Mouse (Mus musculus) effector memory CD4-positive, alpha-beta T cell, adult 5 months (primary cell): ENCODE results near the gene Zfp593. TPM values are rescaled to one million over a fixed set of nuclear protein-coding genes. Genes with fewer than 3 reads are reported as not detected.

ENCODE experiments used
- polyA plus RNA-seq: library from polyadenylated mRNA; unstranded; fragments of 100-300 nt; shearing (Covaris generic); gene quantifications from one replicate; pipeline ENCODE4 v1.2.1, GENCODE M21; 2017

The Zfp593 gene
- 25.7 TPM for polyA plus RNA-seq

DNA sequence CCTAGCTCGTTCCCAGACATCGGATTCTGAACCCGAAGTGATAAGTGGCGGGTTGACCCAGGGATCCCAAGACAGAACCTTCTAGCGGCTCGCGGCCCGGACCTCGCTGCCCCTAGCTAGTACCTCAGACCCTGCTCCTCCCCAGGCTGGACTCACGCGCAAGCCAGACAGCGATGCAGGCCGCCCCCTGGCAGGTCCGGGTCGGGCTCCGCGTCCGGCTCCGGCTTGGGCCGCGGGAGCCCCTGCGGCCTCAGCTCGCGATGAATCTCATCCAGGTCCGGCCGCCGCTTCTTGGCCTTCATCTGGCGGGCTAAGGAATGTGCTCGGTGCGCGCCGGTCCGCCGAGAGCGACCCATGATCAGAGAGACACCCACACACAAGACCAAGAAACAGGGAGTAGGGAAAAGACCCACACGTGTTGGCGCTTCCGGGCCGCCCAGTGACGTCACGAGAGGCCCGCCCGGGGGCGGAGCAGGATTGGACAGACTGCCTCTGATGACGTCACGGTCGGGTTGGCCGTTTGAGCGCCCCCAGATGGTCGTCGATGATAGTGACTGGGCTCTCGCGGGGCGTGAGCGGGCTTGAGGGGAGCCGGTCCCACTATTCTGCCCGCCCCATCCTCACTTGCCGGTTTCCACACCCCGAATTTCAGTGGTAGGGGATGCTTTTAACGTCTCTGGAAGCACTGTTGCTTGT, at the start of gene Zfp593:
Gene Zfp593 (minus strand): TSS at position 445 of the 696 bp plus-strand sequence.

DNA sequence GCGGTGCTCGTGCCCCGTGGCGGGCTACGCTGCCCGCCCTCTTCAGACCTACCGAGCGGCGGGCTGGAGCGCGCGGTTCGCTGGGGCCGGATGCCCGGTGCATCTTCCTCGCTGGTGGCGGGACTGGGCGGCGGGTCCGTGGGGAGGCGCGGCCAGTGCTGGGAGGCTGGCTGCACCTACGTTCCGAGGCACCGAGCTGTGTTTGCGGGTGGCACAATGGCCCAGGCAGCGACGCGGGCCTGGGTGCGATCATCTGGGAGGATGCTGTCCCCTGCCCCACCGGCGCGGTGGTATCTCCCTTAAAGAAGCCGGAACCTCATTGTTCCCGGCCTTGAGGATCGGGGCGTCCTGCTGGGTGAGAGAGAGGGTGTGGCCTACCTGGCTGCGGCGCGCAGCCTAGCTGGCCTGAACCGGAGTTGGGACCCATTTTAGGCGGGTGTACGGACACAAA, 42.2 kb upstream of the Zfp593 start, which contains the start of gene Pdik1l:
Gene Pdik1l (minus strand): TSS at position 321 of the 451 bp plus-strand sequence.

DNA sequence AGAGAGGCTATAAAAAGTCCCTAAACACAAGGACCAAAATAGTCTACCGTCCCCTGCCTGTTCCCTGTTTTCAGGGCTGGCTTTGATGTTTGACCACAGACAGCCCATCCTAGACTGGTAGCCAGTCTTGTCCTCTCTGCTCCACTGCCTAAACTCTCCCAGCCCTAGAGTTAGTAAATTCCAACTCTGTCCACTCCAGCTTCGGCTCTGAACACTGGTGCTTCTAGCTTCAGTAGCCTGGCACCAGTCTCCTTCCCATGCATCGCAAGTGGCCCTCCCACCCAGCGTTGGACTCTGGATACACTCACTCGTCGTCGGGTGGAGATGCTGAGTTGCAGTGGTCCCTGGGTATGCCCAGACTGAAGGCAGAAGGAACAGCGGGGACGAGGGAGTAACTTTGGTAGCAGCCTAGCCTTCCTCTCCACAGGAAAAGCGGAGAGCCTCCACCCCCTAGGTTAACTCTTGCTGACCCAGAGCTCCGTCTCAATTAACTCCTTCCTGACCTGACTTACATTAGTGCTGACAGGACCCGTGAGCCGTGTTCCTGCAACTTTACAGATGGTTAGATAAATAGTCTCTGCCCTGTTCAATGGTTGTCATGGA, 8.4 kb upstream of the Zfp593 start, which contains the start of gene Grrp1:
Gene Grrp1 (minus strand): TSS at position 385 of the 603 bp plus-strand sequence.

DNA sequence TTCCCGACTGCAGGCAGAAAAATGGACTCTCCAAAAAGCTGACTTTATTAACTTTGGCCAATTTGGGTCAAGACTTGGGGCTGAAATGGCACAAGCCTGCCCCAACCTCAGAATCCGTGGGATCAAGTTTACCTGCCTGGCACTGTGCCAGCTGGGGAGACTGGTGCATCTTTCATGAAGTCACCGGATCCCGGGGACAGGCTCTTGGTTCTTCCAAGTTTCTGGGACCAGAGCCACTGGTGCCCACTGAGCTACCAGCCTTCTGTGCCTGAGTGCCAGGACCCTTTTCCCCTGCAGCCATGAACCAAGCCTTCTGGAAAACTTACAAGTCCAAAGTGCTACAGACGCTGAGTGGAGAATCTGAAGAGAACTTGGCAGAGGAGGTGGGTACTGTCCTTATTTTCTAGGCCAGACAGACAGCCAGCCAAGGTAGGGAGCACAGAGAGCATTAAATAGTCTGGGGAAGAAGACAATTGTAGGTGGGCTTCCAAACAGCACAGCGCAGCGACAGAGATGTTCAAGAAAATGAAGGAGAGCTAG, 1.4 kb upstream of the Zfp593 start, which contains the start of gene Gm30191:
Gene Gm30191 (plus strand): TSS at position 217 of the 540 bp plus-strand sequence.

DNA sequence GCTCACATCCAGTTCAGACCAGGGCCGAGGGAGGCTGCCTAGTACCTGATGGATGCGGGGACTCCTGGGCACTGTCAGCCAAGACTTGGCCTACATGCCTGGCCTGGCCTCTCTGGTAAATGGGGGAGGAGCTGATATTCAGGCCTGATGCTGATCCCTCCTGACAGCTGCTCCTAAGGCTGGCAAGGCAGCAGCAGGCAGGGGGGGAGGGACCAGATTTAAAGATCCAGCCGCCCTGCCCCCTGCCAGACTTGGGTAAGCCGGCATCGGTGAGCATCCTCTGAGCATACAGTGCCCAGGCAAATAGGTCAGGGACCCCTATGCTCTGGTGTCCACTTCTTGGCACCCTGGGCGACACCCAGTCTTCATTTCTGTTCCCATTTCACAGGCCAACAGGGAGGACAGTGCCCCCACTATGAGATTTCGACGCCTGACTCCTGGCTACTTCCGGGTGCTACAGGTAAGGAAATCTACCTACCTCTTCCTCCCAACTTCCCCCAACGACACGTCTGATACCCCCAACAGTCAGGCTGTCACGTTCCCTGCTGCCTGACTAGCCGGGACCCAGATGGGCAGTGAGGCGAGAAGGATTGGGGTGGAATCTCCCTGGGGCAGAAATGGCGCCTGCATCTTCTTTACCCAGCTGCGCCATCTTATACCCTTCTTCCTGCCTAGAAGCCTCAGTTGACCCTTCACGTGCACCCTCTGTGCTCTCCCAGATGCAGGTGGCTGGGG, 1.7 kb downstream of the Zfp593 start, which contains the start of gene E130218I03Rik:
Gene E130218I03Rik (plus strand): TSS at position 147 of the 735 bp plus-strand sequence.

DNA sequence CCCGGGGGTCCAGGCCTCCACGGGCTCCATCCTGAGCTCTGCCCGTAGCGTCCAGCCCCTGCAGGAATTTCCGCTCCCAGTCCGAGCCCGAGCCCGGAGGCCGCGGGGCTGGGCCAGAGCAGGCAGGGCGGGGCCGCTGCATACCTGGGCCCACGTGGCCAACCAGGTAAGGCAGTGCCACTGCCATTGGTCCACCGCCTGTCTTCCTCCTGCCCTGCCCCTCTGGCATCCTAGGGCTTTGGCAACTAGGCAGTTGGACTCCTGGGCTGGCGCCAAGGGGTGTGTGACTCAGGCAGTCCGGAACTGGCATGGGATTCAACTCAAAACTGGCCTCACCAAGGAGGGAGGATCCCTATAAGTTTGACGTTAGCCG, 7.1 kb downstream of the Zfp593 start, which contains the start of gene Cnksr1:
Gene Cnksr1 (minus strand): TSS at position 121 of the 373 bp plus-strand sequence.

DNA sequence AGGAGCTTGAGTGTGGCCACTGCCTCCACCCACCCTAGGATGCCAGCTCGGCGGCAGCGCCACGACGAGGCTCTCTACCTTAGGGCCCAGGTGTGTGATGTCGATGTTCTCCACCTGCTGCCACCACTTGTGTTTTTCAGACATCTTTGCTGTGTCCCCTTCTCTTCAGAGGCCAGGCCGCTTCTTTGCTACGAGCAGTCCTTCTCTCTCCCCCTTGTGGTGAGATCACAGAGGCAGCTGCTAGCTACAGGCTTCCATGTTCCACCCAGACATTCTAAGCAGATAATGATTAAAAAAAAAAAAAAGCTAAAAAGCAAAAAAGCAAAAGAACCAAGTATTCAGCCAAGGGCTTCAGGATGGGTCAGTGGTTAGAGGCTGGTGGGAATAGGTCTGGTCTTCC, 18.2 kb downstream of the Zfp593 start, which contains the start of gene Catsper4:
Gene Catsper4 (minus strand): TSS at position 190 of the 400 bp plus-strand sequence.

DNA sequence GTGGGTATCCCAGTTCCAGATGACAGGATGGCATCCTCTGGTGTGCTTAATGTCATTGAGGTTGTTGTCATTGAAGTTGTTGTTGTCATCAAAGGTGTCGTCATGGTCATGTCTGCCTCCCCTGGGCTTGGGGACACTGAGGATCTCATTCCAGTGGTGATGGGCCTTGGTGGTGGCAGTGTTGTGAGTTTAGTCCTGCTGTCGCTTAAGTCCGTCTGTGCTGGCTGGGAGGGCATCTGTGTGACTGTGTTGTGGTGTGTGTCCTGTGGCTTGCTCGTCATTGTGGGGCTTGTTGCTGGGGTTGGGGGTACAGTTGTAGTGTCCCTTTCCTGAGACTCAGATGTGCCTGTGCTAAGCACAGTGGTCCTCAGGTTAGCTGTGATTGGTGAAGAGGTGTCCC, 42.5 kb downstream of the Zfp593 start, which contains the start of gene Gm7534:
Gene Gm7534 (minus strand): TSS at position 101 of the 400 bp plus-strand sequence.

Other genes starting within 250 kb of the Zfp593 start
- gene Dhdds, start 244.7 kb downstream of the Zfp593 start, polyA plus RNA-seq, result 21.5 TPM
- gene Lin28a, start 226.8 kb downstream of the Zfp593 start, polyA plus RNA-seq, result not detected
- 3.8 TPM for gene Zfp683, start 191.8 kb downstream of the Zfp593 start, polyA plus RNA-seq
- 15.6 TPM for gene Crybg2, start 184.8 kb downstream of the Zfp593 start, polyA plus RNA-seq
- gene Cd52, start 150.5 kb downstream of the Zfp593 start, polyA plus RNA-seq, result 1,965 TPM
- 34.5 TPM for gene Ubxn11, start 143.0 kb downstream of the Zfp593 start, polyA plus RNA-seq
- 934 TPM for gene Sh3bgrl3, start 116.8 kb downstream of the Zfp593 start, polyA plus RNA-seq
- 45.7 TPM for gene Cep85, start 58.5 kb downstream of the Zfp593 start, polyA plus RNA-seq
- gene Gm7534, start 42.6 kb downstream of the Zfp593 start, polyA plus RNA-seq, result not detected
- not detected for gene Catsper4, start 18.2 kb downstream of the Zfp593 start, polyA plus RNA-seq
- gene Cnksr1, start 7.2 kb downstream of the Zfp593 start, polyA plus RNA-seq, result not detected
- 5.9 TPM for gene E130218I03Rik, start 1.9 kb downstream of the Zfp593 start, polyA plus RNA-seq
- gene Gm30191, start 1.3 kb upstream of the Zfp593 start, polyA plus RNA-seq, result not detected
- not detected for gene Grrp1, start 8.5 kb upstream of the Zfp593 start, polyA plus RNA-seq
- 7.7 TPM for gene Pdik1l, start 42.3 kb upstream of the Zfp593 start, polyA plus RNA-seq
- not detected for gene Trim63, start 69.5 kb upstream of the Zfp593 start, polyA plus RNA-seq
- not detected for gene Slc30a2, start 97.6 kb upstream of the Zfp593 start, polyA plus RNA-seq
- gene Extl1, start 138.3 kb upstream of the Zfp593 start, polyA plus RNA-seq, result 0.21 TPM
- 1.6 TPM for gene Pafah2, start 150.7 kb upstream of the Zfp593 start, polyA plus RNA-seq
- 25.5 TPM for gene Stmn1, start 222.7 kb upstream of the Zfp593 start, polyA plus RNA-seq